In genomic region chr13:84347181-84347913, GRCm38 (mm10) we compare ENCODE assay signal across 8 mouse cellular contexts.
DNase-seq lines count a peak whose midpoint lies in the region; ATAC-seq lines count a peak whose summit lies in the region.

No protein-coding gene starts in this region.

- DNase-seq in lung, postnatal 14 days: no peak
- DNase-seq in cerebellum, postnatal 10 days: peak; percentile 85 to 86
- DNase-seq in layer of hippocampus, adult 9-11 months: peak; percentile 69
- peak; percentile 80 for DNase-seq in midbrain, embryonic 14.5 days
- DNase-seq in ovary, postnatal 14 days (ENCODE audit: low spot score): no peak
- no peak for DNase-seq in c-Kit-positive CD71-positive TER-119-positive erythroid progenitor cells, embryonic 14.5 days (ENCODE audit: low spot score)

- no peaks in the 10 kb centered on the region for H3K9me3 ChIP-seq in lung, embryonic 15.5 days
- H3K9me3 ChIP-seq in heart, embryonic 14.5 days (ENCODE audit: control insufficient read depth, low read length): no peaks in the 10 kb centered on the region
- H3K9me3 ChIP-seq in midbrain, embryonic 14.5 days (ENCODE audit: control insufficient read depth, low read length): no peaks in the 10 kb centered on the region

- H3K36me3 ChIP-seq in lung, embryonic 15.5 days: no peaks in the 10 kb centered on the region
- no peaks in the 10 kb centered on the region for H3K36me3 ChIP-seq in heart, embryonic 14.5 days (ENCODE audit: control insufficient read depth, insufficient read depth, low read length)
- H3K36me3 ChIP-seq in midbrain, embryonic 14.5 days (ENCODE audit: control insufficient read depth, insufficient read depth, low read length): no peaks in the 10 kb centered on the region

- no peak overlapping the region for H3K27ac ChIP-seq in lung, embryonic 15.5 days
- no peak overlapping the region for H3K27ac ChIP-seq in heart, embryonic 14.5 days (replicated peaks in 1 of 2; ENCODE audit: control insufficient read depth in 1 of 2, insufficient read depth in 1 of 2, low read depth in 2 of 2, low read length in 2 of 2)
- peak overlapping the region; percentile 99 for H3K27ac ChIP-seq in midbrain, embryonic 14.5 days (replicated peaks; ENCODE audit: low read depth, low read length)

- peak overlapping the region; percentile 46 for H3K4me3 ChIP-seq in lung, embryonic 15.5 days
- peak overlapping the region; percentile 44 to 52 for H3K4me3 ChIP-seq in heart, embryonic 14.5 days (ENCODE audit: control insufficient read depth in 1 of 2, insufficient read depth in 1 of 2, low read depth in 1 of 2, low read length in 2 of 2)
- H3K4me3 ChIP-seq in midbrain, embryonic 14.5 days (replicated peaks; ENCODE audit: low read depth, low read length): peak overlapping the region; percentile 48

- under 1% methylated on average over 21 of the region's 21 CpGs for WGBS in lung, embryonic 15.5 days
- 2% methylated on average over 21 of the region's 21 CpGs for WGBS in heart, embryonic 14.5 days
- WGBS in midbrain, embryonic 14.5 days: under 1% methylated on average over 21 of the region's 21 CpGs

- no peak overlapping the region for H3K9ac ChIP-seq in lung, embryonic 15.5 days
- H3K9ac ChIP-seq in heart, embryonic 14.5 days (ENCODE audit: low read length): peak overlapping the region; percentile 34; the same call in 1 of the 2 replicates
- peak overlapping the region; percentile 78 for H3K9ac ChIP-seq in midbrain, embryonic 14.5 days (replicated peaks; ENCODE audit: low read length)

- peaks cover 20% of the 10 kb centered on the region for H3K4me1 ChIP-seq in lung, embryonic 15.5 days
- H3K4me1 ChIP-seq in heart, embryonic 14.5 days (ENCODE audit: control insufficient read depth in 2 of 2, insufficient read depth in 2 of 2, low read length in 2 of 2): peaks cover 4 to 10% of the 10 kb centered on the region in 2 experiments; a peak in 3 of 4 replicates
- H3K4me1 ChIP-seq in midbrain, embryonic 14.5 days (ENCODE audit: control insufficient read depth, insufficient read depth, low read length): peaks cover 36% of the 10 kb centered on the region

- peaks cover 47% of the 10 kb centered on the region for H3K27me3 ChIP-seq in lung, embryonic 15.5 days
- H3K27me3 ChIP-seq in heart, embryonic 14.5 days (ENCODE audit: control insufficient read depth, insufficient read depth, low read length): peaks cover 45% of the 10 kb centered on the region
- H3K27me3 ChIP-seq in midbrain, embryonic 14.5 days (ENCODE audit: control insufficient read depth, insufficient read depth, low read length): 0 out of 2 replicates have a peak, but pooled peaks cover 3% of the 10 kb centered on the region

- ATAC-seq in lung, embryonic 15.5 days (ENCODE audit: borderline replicate concordance, extremely low read depth, low FRiP score, low TSS enrichment): no peak
- ATAC-seq in heart, embryonic 14.5 days (ENCODE audit: insufficient number of reproducible peaks, insufficient read depth, low FRiP score, low read depth): no peak
- peak; percentile 41 for ATAC-seq in midbrain, embryonic 14.5 days (ENCODE audit: low FRiP score, low TSS enrichment)

- H3K4me2 ChIP-seq in lung, embryonic 15.5 days: peak overlapping the region; percentile 72
- H3K4me2 ChIP-seq in heart, embryonic 14.5 days (ENCODE audit: low read length): peak overlapping the region; percentile 89
- peak overlapping the region; percentile 92 for H3K4me2 ChIP-seq in midbrain, embryonic 14.5 days (ENCODE audit: low read length)

Comparison
In these comparisons a context has a peak if more than half of its experiments do, and no peak if none do; other contexts are left out.
1. DNase-seq: peak in cerebellum, postnatal 10 days (2 of 2), layer of hippocampus, adult 9-11 months (single experiment) and midbrain, embryonic 14.5 days (single experiment); none in lung, postnatal 14 days (single experiment), ovary, postnatal 14 days (single experiment) and c-Kit-positive CD71-positive TER-119-positive erythroid progenitor cells, embryonic 14.5 days (single experiment).
2. Peak in every context shown above with its lines, with median percentiles within 50 percentile points of each other: H3K4me2 ChIP-seq and H3K4me3 ChIP-seq.